Mouse (Mus musculus): ENCODE results near the gene Tjp1.

DNA sequence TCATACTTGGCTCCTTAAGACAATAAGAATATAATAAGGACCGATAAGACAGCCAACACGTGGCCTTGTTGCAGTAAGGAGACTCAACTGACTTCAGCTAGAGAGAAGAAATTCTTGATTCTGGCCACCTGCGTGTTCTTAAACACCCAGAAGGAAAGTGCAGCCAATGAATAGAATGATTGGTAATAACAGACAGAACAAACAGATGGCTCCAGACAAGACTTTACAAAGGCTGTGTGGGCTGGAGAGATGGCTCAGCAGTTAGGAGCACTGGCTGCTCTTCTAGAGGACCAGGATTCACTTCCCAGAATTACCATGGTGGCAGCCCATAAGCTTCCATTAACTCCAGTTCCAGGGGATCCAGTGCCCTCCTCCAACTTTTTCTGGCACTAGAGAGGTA, 90.7 kb downstream of the Tjp1 start:
- TF ChIP-seq CTCF (IDR thresholded peaks at IDR 0.05) = no peak
- no peak for TF ChIP-seq EP300 (IDR thresholded peaks at IDR 0.05)
